Mouse (Mus musculus) myocyte (in vitro differentiated cells): Measurements from ENCODE around the gene Dnah6.

Source experiments
- CEBPB ChIP-seq: IDR thresholded peaks from 2 replicates; pipeline ENCODE4 v1.6.1; 2011; ENCODE audit warnings: mild to moderate bottlenecking, moderate library complexity; ENCODE audit not compliant: poor library complexity, insufficient read depth, severe bottlenecking
- MAX ChIP-seq: IDR thresholded peaks from one replicate; pipeline ENCODE4 v1.6.1; 2011; ENCODE audit warnings: low read depth, mild to moderate bottlenecking, control low read depth
- POLR2A ChIP-seq: IDR thresholded peaks from one replicate; pipeline ENCODE4 v1.6.1; 2011; ENCODE audit warnings: low read depth, mild to moderate bottlenecking, control low read depth, moderate library complexity; ENCODE audit not compliant: insufficient read length
- REST ChIP-seq: IDR thresholded peaks from one replicate; pipeline ENCODE4 v1.6.1; 2011; ENCODE audit warnings: mild to moderate bottlenecking, control low read depth, moderate library complexity; ENCODE audit not compliant: insufficient read depth, insufficient read length
- USF1 ChIP-seq: IDR thresholded peaks from one replicate; pipeline ENCODE4 v1.6.1; 2011; ENCODE audit warnings: low read depth, mild to moderate bottlenecking, control low read depth, moderate library complexity

DNA sequence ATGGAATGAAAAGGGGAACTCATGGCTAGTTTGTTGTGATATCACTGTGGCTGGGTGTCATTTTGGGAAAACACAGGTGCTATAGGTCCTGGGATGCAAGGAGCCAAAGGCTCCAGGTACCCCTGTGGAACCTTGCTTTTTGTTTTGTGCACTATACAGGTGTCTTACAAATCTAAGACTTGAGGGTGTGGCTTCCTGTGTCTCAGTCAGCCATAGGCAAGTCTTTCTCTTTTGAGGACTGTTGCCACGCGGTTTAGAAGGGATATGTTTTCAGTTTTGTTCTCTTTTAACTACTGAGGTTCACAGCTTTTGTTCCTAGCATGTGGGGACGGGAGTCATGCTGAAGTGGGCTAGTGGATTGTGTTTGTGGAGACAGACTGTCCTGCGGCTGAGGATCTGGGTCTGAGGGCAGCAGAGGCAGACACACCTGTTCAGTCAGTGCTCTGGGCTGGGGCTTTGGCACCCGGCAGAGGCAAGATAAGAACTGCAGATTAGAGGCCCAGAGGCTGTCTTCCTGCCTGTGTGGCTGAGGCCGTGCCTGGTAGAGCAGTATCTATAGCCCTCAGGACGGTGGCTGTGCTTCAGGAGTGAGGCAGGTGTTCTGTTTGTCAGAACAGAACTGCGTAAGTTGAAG is 228.3 kb downstream of the Dnah6 start:
- no peak for TF ChIP-seq POLR2A
- no peak for TF ChIP-seq USF1
- TF ChIP-seq MAX, result no peak
- TF ChIP-seq CEBPB, result no peak
- no peak for TF ChIP-seq REST
